Mouse (Mus musculus) embryonic fibroblast, embryonic 13.5 days (primary cell): ENCODE results near the gene Batf3.

Experiments
- CTCF ChIP-seq: IDR thresholded peaks from 2 replicates; pipeline ENCODE4 v1.5.1; 2011; ENCODE audit warnings: mild to moderate bottlenecking, control low read depth, low read length, moderate library complexity, borderline replicate concordance; ENCODE audit not compliant: insufficient read depth
- POLR2A ChIP-seq: IDR thresholded peaks from 2 replicates; pipeline ENCODE4 v1.6.1; 2011; ENCODE audit warnings: low read depth, mild to moderate bottlenecking, control low read depth, low read length, moderate library complexity

DNA sequence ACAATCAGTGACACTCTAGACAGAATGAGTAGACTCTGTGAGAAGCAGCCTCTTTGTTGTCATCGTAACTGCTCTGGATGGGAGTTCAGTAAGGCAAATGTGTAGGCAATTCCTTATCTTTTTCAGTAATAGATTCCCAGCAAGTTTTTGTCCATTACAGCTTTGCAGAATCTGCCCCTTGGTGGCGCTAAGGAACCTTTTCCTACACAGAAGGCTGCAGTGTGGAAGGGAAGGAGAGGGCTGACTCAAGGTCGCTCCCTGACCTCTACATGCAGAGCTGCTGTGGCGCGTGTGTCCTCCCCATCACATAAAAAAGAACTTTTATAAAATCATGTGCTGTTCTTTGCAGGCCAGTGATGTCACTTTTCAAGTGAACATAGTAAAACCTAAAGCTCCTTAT, 29.3 kb upstream of the Batf3 start:
- TF ChIP-seq CTCF (peak; percentile 7; the same call in 1 of the 2 replicates), POLR2A (no peak)
